Mouse (Mus musculus): ENCODE data around the gene Vegfa.

Gene Vegfa

GRCm38 (mm10) chr17:46051356-46051755, 19.2 kb upstream of the Vegfa start:
- no peak for DNase-seq (ENCODE audit: low spot score)

GRCm38 (mm10) chr17:46049567-46049966, 17.4 kb upstream of the Vegfa start:
- DNase-seq (ENCODE audit: low spot score): no peak

- DNase-seq (ENCODE audit: low spot score): no peak
Measured at GRCm38 (mm10) chr17:46048184-46048583, 16.0 kb upstream of the Vegfa start.

GRCm38 (mm10) chr17:46045742-46046141, 13.6 kb upstream of the Vegfa start:
- DNase-seq (ENCODE audit: low spot score): no peak

GRCm38 (mm10) chr17:46044953-46045352, 12.8 kb upstream of the Vegfa start:
- no peak for DNase-seq (ENCODE audit: low spot score)

- peak; percentile 33 for DNase-seq (ENCODE audit: low spot score)
Measured at GRCm38 (mm10) chr17:46042158-46042557, 10.0 kb upstream of the Vegfa start.

- DNase-seq (ENCODE audit: low spot score): no peak
Measured at GRCm38 (mm10) chr17:46041679-46042078, 9.5 kb upstream of the Vegfa start.

- DNase-seq (ENCODE audit: low spot score): peak; percentile 30
Measured at GRCm38 (mm10) chr17:46041223-46041622, 9.1 kb upstream of the Vegfa start.

- no peak for DNase-seq (ENCODE audit: low spot score)
Measured at GRCm38 (mm10) chr17:46040561-46040960, 8.4 kb upstream of the Vegfa start.

GRCm38 (mm10) chr17:46038906-46039305, 6.7 kb upstream of the Vegfa start:
- no peak for DNase-seq (ENCODE audit: low spot score)

- no peak for DNase-seq (ENCODE audit: low spot score)
Measured at GRCm38 (mm10) chr17:46036400-46036799, 4.2 kb upstream of the Vegfa start.

GRCm38 (mm10) chr17:46034110-46034509, 1.9 kb upstream of the Vegfa start:
- DNase-seq (ENCODE audit: low spot score): no peak

GRCm38 (mm10) chr17:46033607-46034006, 1.4 kb upstream of the Vegfa start:
- DNase-seq (ENCODE audit: low spot score): no peak

- DNase-seq (ENCODE audit: low spot score): no peak
Measured at GRCm38 (mm10) chr17:46033122-46033521, 953 bp upstream of the Vegfa start.

GRCm38 (mm10) chr17:46031621-46032211, 453 bp downstream of the Vegfa start:
- DNase-seq (ENCODE audit: low spot score): peak; percentile 45

- DNase-seq (ENCODE audit: low spot score): peak; percentile 65
Measured at GRCm38 (mm10) chr17:46030731-46031620, 1.2 kb downstream of the Vegfa start.

GRCm38 (mm10) chr17:46030323-46030730, 1.8 kb downstream of the Vegfa start:
- DNase-seq (ENCODE audit: low spot score): peak; percentile 58

- DNase-seq (ENCODE audit: low spot score): no peak
Measured at GRCm38 (mm10) chr17:46029554-46030207, 2.5 kb downstream of the Vegfa start.

- no peak for DNase-seq (ENCODE audit: low spot score)
Measured at GRCm38 (mm10) chr17:46029052-46029553, 3.1 kb downstream of the Vegfa start.

GRCm38 (mm10) chr17:46028210-46029051, 3.7 kb downstream of the Vegfa start:
- no peak for DNase-seq (ENCODE audit: low spot score)

- DNase-seq (ENCODE audit: low spot score): peak; percentile 56
Measured at GRCm38 (mm10) chr17:46027066-46027917, 4.9 kb downstream of the Vegfa start.

Measured in urinary bladder, postnatal 25 days (tissue).